Comparison of ENCODE assay signal across 14 mouse cellular contexts in the genomic region with DNA sequence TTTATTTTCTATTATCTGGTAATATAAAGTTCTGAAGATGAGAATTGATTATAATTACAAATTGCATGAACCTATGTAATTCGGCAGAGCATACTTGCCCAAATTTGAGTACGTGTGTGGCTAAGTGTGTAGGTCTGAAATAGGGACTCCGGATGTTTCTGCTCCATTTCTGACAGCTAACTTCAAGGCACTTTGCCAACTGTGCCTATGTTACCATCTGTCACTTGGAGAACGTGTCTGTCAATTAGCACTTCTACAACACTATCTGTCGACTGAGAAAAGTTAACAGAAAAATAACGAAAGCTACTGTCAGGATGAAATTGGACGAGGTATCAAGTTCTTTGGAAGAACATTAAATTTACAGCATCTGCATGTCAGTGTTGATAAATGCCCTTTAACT.
DNase-seq lines count a peak whose midpoint lies in the region; ATAC-seq lines count a peak whose summit lies in the region.
"Had no signal": no experiment of that assay in that cellular context is flagged by ENCODE, and none has a peak within 500 bp of the region (broad histone marks: within the 10 kb centered on the region; RNA-seq: fewer than 3 reads in every experiment).

No protein-coding gene starts in this region.

- no peaks in the 10 kb centered on the region for H3K9me3 ChIP-seq in forebrain, embryonic 14.5 days (replicated peaks; ENCODE audit: control insufficient read depth, low read length)
- no peaks in the 10 kb centered on the region for H3K9me3 ChIP-seq in forebrain, embryonic 12.5 days
- H3K9me3 ChIP-seq: embryonic facial prominence, embryonic 15.5 days; limb, embryonic 15.5 days; midbrain, embryonic 13.5 days had no signal

- no peak overlapping the region for H3K27ac ChIP-seq in forebrain, embryonic 14.5 days (ENCODE audit: low read depth, low read length)
- H3K27ac ChIP-seq in forebrain, embryonic 12.5 days, result no peak overlapping the region
- H3K27ac ChIP-seq: embryonic facial prominence, embryonic 15.5 days; limb, embryonic 15.5 days; midbrain, embryonic 13.5 days had no signal

- no peaks in the 10 kb centered on the region for H3K4me1 ChIP-seq in forebrain, embryonic 14.5 days (ENCODE audit: control insufficient read depth, insufficient read depth, low read length)
- H3K4me1 ChIP-seq in forebrain, embryonic 12.5 days, result no peaks in the 10 kb centered on the region
- H3K4me1 ChIP-seq: embryonic facial prominence, embryonic 15.5 days; limb, embryonic 15.5 days; midbrain, embryonic 13.5 days had no signal

- intact Hi-C loops in left cerebral cortex, postnatal 14 days (cut with DNase I), result no loop called here

- 50% methylated on average over 7 of the region's 7 CpGs for WGBS in forebrain, embryonic 14.5 days
- WGBS in forebrain, embryonic 12.5 days, result 82% methylated on average over 7 of the region's 7 CpGs

- no peak overlapping the region for H3K9ac ChIP-seq in forebrain, embryonic 14.5 days (ENCODE audit: low read length)
- H3K9ac ChIP-seq in forebrain, embryonic 12.5 days, result no peak overlapping the region
- H3K9ac ChIP-seq: embryonic facial prominence, embryonic 15.5 days; limb, embryonic 15.5 days; midbrain, embryonic 13.5 days had no signal

- peak; percentile 93 for ATAC-seq in forebrain, embryonic 14.5 days
- ATAC-seq in forebrain, embryonic 12.5 days (ENCODE audit: low FRiP score), result no peak
- ATAC-seq: midbrain, embryonic 13.5 days had no signal

- H3K4me3 ChIP-seq in forebrain, embryonic 14.5 days (ENCODE audit: low read depth, low read length), result no peak overlapping the region
- H3K4me3 ChIP-seq in forebrain, embryonic 12.5 days (replicated peaks), result no peak overlapping the region
- H3K4me3 ChIP-seq: embryonic facial prominence, embryonic 15.5 days; limb, embryonic 15.5 days; midbrain, embryonic 13.5 days had no signal

- no peaks in the 10 kb centered on the region for H3K36me3 ChIP-seq in forebrain, embryonic 14.5 days (ENCODE audit: control insufficient read depth, insufficient read depth, low read length)
- H3K36me3 ChIP-seq in forebrain, embryonic 12.5 days (replicated peaks), result no peaks in the 10 kb centered on the region
- H3K36me3 ChIP-seq: embryonic facial prominence, embryonic 15.5 days; limb, embryonic 15.5 days; midbrain, embryonic 13.5 days had no signal

- DNase-seq in forebrain, embryonic 14.5 days (ENCODE audit: low spot score), result peak; percentile 92
- peak; percentile 79 for DNase-seq in brain, embryonic 18.5 days (ENCODE audit: low read depth, low spot score)
- DNase-seq in layer of hippocampus, adult 18-20 months (ENCODE audit: low spot score in 2 of 2), result peak; percentile 65 to 89
- DNase-seq in left cerebral cortex, postnatal 14 days (ENCODE audit: low spot score in 2 of 2), result peak; percentile 64 to 71
- DNase-seq in heart, adult 8-10 months (ENCODE audit: low spot score), result no peak
- DNase-seq in heart, postnatal 4 days, result no peak
- DNase-seq in ovary, postnatal 10 days (ENCODE audit: low spot score), result no peak
- DNase-seq: heart, postnatal 36 days; kidney, postnatal 10 days; thymus, postnatal 25 days had no signal

- H3K27me3 ChIP-seq in forebrain, embryonic 14.5 days (replicated peaks; ENCODE audit: control insufficient read depth, insufficient read depth, low read length), result no peaks in the 10 kb centered on the region
- no peaks in the 10 kb centered on the region for H3K27me3 ChIP-seq in forebrain, embryonic 12.5 days
- H3K27me3 ChIP-seq: embryonic facial prominence, embryonic 15.5 days; limb, embryonic 15.5 days; midbrain, embryonic 13.5 days had no signal

- no peak overlapping the region for H3K4me2 ChIP-seq in forebrain, embryonic 14.5 days (ENCODE audit: low read length)
- no peak overlapping the region for H3K4me2 ChIP-seq in forebrain, embryonic 12.5 days
- H3K4me2 ChIP-seq: embryonic facial prominence, embryonic 15.5 days; limb, embryonic 15.5 days; midbrain, embryonic 13.5 days had no signal

Comparison
In these comparisons a context has a peak if more than half of its experiments do, and no peak if none do; other contexts are left out.
1. DNase-seq: peak in forebrain, embryonic 14.5 days (single experiment), brain, embryonic 18.5 days (single experiment), layer of hippocampus, adult 18-20 months (2 of 2) and left cerebral cortex, postnatal 14 days (2 of 2); none in heart, adult 8-10 months (single experiment), heart, postnatal 4 days (single experiment) and ovary, postnatal 10 days (single experiment).